Mouse (Mus musculus) monocyte, adult 5-6 weeks (primary cell): ENCODE data around the gene Eif2b5. TPM values are rescaled to one million over a fixed set of nuclear protein-coding genes. Genes with fewer than 3 reads are reported as not detected.
A peak's percentile ranks its signal among the peaks of the same experiment; 100 is the strongest.
"Not testable (repeated sequence)": the region's sequence is repeated elsewhere in the genome, so short reads cannot be mapped to it uniquely, and the experiment has no call there.

ENCODE experiments used
- ATAC-seq: fragments of 153-309, 156-312 bp; replicated peaks from 2 replicates; pipeline ENCODE4 v1.8.0; 2017; ENCODE audit warnings: mild to moderate bottlenecking; ENCODE audit not compliant: low TSS enrichment, insufficient number of reproducible peaks, severe bottlenecking, poor library complexity, low FRiP score
- total RNA-seq: library from RNA; stranded (forward); fragments of 200-1000, 200-491, 200-594 nt; gene quantifications from 3 replicates; pipeline ENCODE4 v1.2.3, GENCODE M21; 2017

The Eif2b5 gene
- total RNA-seq, 1 experiment from 2014 or later = 41.2 TPM

- no peak for ATAC-seq
Observed at GRCm38 (mm10) chr16:20486048-20486447, 12.6 kb upstream of the Eif2b5 start.

DNA sequence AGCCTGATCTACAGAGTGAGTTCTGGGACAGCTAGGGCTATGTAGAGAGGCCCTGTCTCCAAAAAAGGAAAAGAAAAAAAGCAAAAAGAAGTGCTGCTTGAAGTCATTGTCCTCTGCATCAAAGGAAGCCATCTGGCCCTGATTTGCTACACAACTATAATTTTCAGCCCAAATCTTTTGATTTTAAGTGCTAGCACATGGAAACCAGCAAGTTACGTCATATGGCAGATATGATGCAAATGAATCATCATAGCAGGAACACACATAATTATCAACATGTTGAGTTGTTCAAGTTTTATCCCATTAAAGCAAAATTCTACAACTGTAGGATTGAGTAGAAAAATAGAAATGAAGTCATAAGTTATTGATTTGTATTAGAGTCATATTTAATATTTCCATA lies 10.5 kb upstream of the Eif2b5 start:
- ATAC-seq = no peak

DNA sequence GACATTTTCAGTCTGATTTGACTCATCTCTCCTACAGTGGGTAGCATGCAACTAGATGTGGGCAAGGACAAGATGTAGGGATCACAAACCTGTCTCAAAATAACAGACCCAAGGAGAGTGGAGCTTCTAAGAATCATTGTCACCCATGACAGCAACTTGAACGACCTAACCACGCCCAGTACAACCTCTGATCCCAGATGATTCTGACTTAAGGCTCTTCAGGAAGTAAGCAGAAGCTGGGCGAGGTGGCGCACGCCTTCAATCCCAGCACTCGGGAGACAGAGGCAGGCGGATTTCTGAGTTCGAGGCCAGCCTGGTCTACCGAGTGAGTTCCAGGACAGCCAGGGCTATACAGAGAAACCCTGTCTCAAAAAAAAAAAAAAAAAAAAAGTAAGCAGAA lies 9.9 kb upstream of the Eif2b5 start:
- ATAC-seq = not testable (repeated sequence)

GRCm38 (mm10) chr16:20489233-20489632 lies 9.4 kb upstream of the Eif2b5 start:
- ATAC-seq = no peak

DNA sequence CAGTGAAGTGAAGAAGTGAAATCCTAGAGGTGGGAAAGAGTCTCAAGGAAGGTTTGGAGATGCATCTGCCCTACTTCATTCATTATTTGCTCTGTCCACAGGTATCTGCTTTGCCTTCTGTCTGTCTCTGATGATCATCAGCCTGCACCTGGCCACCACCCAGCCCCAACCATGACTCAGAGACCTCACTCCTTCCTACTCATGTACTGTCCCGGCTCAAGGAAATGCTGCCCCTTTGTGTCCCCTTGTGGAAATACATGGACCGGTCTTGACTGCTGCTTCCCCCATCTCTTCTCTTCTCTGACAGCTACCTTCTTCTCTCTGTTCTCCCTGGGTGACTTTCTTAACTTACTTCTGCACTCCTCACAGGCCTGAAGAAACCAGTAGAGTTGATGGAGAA lies 8.0 kb upstream of the Eif2b5 start:
- no peak for ATAC-seq

GRCm38 (mm10) chr16:20491301-20491700 lies 7.3 kb upstream of the Eif2b5 start:
- ATAC-seq = no peak

DNA sequence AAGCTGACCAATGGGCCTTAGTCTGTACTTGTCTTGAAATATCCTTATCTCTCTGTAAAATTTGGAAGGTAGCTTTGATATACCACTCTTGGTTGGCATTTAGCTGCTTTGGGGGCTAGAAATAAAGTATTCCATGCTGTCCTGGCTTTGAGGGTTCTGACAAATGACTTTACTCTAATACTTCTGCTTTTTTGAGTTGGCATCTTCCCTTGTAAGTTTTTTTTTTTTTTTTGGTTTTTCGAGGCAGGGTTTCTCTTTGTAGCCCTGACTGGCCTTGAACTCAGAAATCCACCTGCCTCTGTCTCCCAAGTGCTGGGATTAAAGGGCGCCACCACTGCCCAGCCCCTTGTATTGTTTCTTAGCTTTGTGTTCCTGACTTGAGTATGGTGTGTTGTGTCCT lies 5.2 kb upstream of the Eif2b5 start:
- ATAC-seq = no peak

GRCm38 (mm10) chr16:20496671-20497600 lies 1.7 kb upstream of the Eif2b5 start:
- peak; percentile 75 for ATAC-seq

DNA sequence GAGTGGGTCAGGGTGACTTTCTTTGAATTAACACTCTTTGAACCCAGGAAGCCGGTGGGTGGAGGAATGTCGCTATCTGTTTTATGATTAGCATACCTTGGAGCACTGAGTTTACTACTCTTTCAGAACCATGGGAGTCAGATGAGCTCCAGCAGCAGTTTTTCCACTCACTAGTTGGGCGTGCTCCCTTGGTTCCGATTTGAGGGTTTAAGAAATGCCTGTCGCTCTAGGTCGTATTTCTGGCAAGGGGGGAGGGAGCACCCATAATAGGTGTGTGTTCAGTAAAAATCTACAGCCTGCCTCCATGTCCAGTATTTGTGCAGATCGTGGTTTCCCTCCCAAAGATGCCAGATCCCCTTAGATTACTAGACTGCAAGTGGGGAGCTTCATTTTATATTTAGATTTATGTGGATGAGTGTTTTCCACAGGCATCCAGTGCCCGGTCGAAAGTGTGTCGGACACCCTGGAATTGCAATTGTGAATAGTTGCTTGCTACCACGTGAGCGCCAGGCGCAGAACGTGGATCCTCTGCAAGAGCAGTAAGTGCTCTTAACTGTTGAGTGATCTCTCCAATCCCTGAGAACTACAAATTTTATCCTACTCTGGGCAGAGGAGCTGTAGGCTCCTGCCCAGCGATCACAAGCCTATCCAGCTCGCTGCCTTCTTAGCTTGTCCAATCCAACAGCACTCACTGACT lies 489 bp upstream of the Eif2b5 start:
- no peak for ATAC-seq

DNA sequence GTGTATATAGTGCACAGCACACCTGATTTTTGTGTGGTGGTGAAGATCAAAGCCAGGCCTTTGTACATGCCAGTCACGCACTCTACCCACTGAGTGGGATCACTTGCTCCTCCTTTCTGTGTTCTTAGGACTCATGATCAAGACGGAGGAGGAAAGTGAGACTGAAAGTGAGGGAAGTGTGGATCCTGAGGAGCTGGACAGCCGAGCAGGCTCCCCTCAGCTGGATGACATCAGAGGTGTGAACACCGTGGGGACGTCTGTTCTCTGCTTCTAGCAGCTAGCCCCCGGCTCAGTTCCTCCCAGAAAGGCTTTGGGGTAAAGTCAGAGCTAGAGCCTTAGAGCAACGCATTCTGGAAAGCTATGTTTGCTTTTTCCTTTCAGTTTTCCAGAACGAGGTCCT lies 7.4 kb downstream of the Eif2b5 start:
- ATAC-seq = no peak

DNA sequence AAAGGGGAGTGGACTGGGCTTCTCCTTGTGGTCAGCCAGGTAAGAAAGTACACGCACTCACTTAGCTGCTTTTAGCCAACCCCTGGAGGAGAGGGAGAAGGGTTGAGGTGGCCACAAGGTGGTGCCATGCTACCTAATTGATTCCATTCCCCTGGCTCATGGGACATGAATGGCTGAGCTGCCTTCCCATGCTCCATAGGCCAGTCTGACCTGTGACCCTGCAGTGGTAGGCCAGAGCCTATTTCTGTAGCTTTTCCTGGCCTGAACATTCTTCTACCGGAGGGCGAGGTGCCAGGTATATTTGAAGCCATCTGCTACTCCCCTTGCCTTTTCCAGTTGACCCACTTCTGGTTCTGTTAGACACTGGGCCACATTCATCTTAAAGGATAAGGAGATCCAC lies 10.7 kb downstream of the Eif2b5 start:
- ATAC-seq = no peak

DNA sequence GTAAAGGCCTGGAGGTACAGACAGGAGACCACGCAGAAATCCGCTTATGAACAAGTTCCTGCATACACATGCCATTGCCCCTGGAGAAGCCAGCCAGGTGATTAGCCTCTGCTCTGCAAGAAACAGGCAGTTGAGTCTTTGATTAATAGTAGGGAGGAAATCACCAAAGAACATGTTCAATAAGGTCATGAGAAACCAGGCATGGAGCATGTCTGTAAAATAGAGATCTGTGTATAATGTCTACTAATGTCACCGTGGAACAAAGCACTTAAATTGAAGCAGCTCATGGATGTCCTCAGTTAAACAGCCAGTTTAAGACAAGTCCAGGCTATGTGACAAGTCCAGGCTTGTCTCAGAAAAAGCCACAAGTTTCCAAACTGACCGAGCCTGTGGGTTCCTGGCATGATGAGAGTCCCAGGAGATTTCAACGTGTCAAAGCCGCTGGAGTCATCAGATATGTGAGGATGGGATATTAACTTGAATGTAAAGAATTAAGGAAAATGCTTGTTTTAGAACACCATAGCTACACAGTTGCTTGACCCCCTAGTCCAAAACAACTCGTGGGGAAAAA lies 12.7 kb downstream of the Eif2b5 start:
- no peak for ATAC-seq

DNA sequence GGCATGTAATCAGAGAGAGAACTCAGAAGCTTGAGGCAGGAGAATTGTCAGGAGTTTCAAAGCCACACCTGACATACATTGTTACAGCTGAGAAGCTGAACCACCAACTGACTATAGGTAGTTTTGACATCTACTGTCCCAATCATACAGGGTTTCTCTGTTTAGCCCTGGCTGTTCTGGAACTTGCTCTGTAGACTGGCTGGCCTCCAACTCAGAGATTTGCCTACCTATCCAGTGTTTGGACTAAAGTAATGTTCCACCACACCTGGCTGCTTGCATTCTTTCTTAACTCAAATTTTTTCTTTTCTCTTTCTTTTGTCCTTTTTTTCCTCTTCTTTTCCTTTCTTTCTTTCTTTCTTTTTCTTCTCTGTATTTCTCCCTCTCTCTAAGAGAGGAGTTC lies 17.4 kb downstream of the Eif2b5 start:
- no peak for ATAC-seq

GRCm38 (mm10) chr16:20516726-20517201 lies 18.1 kb downstream of the Eif2b5 start, which contains the start of gene Dvl3:
Dvl3 (plus strand) TSS chr16:20516982.
- peak; percentile 86 for ATAC-seq

GRCm38 (mm10) chr16:20517216-20517615 lies 18.6 kb downstream of the Eif2b5 start:
- ATAC-seq = no peak

- no peak for ATAC-seq
Observed at GRCm38 (mm10) chr16:20517701-20518374, 19.2 kb downstream of the Eif2b5 start.

DNA sequence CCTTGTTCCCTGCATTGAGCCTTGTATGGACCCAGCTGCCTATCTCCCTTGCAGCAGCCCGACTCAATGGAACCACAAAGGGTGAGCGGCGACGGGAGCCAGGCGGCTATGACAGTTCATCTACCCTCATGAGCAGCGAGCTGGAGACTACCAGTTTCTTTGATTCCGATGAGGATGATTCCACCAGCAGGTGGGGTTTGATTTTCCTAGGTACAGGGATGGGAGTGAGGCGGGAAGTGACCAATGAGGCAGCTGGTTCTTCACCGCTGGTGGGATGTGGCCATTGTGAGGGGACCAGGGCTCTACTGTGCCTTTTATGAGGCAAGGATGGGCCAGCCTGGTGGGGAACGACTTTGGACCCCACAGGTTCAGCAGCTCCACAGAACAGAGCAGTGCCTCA lies 25.3 kb downstream of the Eif2b5 start:
- ATAC-seq = no peak

DNA sequence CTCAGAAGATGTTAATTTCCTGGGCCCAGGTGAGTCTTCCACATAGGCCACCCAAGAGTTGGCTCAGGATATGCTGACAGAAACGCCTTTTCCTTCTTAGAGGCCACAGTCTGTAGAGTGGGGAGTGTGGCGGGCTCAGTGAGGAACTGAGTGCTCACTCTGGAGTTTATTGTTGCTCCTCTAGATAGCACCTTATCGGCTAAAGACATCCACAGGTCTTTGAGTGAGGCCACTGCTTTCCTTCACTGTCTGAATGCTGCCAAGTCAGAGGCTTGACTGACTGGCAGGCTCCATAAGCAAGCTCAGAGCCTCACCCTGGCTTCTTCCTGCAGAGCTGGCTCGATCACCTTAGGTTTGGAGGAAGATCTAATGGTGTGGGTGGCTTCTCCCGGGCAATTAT lies 30.2 kb downstream of the Eif2b5 start:
- ATAC-seq = no peak

GRCm38 (mm10) chr16:20529375-20529774 lies 30.8 kb downstream of the Eif2b5 start:
- no peak for ATAC-seq
